Mouse (Mus musculus): ENCODE measurements around the gene Olfr1019. TPM values are rescaled to one million over a fixed set of nuclear protein-coding genes. Genes with fewer than 3 reads are reported as not detected.

Gene Olfr1019
- polyA plus RNA-seq, 1 experiment from 2014 or later, result not detected

Other genes starting within 250 kb of the Olfr1019 start
- gene Olfr1000, start 233.6 kb downstream of the Olfr1019 start, polyA plus RNA-seq (2015; fragmentation: Nextera tagmentation; extraction: Ambion mirVana), result not detected in 2 replicates
- not detected in 2 replicates for gene Olfr1002, start 194.8 kb downstream of the Olfr1019 start, polyA plus RNA-seq (2015; fragmentation: Nextera tagmentation; extraction: Ambion mirVana)
- not detected in 2 replicates for gene Olfr154, start 181.0 kb downstream of the Olfr1019 start, polyA plus RNA-seq (2015; fragmentation: Nextera tagmentation; extraction: Ambion mirVana)
- not detected in 2 replicates for gene Olfr1006, start 166.7 kb downstream of the Olfr1019 start, polyA plus RNA-seq (2015; fragmentation: Nextera tagmentation; extraction: Ambion mirVana)
- not detected in 2 replicates for gene Olfr1008, start 156.1 kb downstream of the Olfr1019 start, polyA plus RNA-seq (2015; fragmentation: Nextera tagmentation; extraction: Ambion mirVana)
- gene Olfr1009, start 130.1 kb downstream of the Olfr1019 start, polyA plus RNA-seq (2015; fragmentation: Nextera tagmentation; extraction: Ambion mirVana), result not detected in 2 replicates
- not detected in 2 replicates for gene Olfr1012, start 82.7 kb downstream of the Olfr1019 start, polyA plus RNA-seq (2015; fragmentation: Nextera tagmentation; extraction: Ambion mirVana)
- gene Olfr1013, start 78.4 kb downstream of the Olfr1019 start, polyA plus RNA-seq (2015; fragmentation: Nextera tagmentation; extraction: Ambion mirVana), result not detected in 2 replicates
- gene Olfr1014, start 72.8 kb downstream of the Olfr1019 start, polyA plus RNA-seq (2015; fragmentation: Nextera tagmentation; extraction: Ambion mirVana), result not detected in 2 replicates
- not detected in 2 replicates for gene Olfr1015, start 63.5 kb downstream of the Olfr1019 start, polyA plus RNA-seq (2015; fragmentation: Nextera tagmentation; extraction: Ambion mirVana)
- not detected in 2 replicates for gene Olfr1016, start 42.9 kb downstream of the Olfr1019 start, polyA plus RNA-seq (2015; fragmentation: Nextera tagmentation; extraction: Ambion mirVana)
- not detected in 2 replicates for gene Olfr1018, start 27.0 kb downstream of the Olfr1019 start, polyA plus RNA-seq (2015; fragmentation: Nextera tagmentation; extraction: Ambion mirVana)
- not detected in 2 replicates for gene Olfr1020, start 1.5 kb upstream of the Olfr1019 start, polyA plus RNA-seq (2015; fragmentation: Nextera tagmentation; extraction: Ambion mirVana)
- gene Olfr1022, start 23.1 kb upstream of the Olfr1019 start, polyA plus RNA-seq (2015; fragmentation: Nextera tagmentation; extraction: Ambion mirVana), result not detected in 2 replicates
- not detected in 2 replicates for gene Olfr1023, start 40.2 kb upstream of the Olfr1019 start, polyA plus RNA-seq (2015; fragmentation: Nextera tagmentation; extraction: Ambion mirVana)
- gene Olfr1024, start 59.6 kb upstream of the Olfr1019 start, polyA plus RNA-seq (2015; fragmentation: Nextera tagmentation; extraction: Ambion mirVana), result not detected in 2 replicates
- not detected in 2 replicates for gene Olfr1025-ps1, start 69.7 kb upstream of the Olfr1019 start, polyA plus RNA-seq (2015; fragmentation: Nextera tagmentation; extraction: Ambion mirVana)
- not detected in 2 replicates for gene Olfr1026, start 76.1 kb upstream of the Olfr1019 start, polyA plus RNA-seq (2015; fragmentation: Nextera tagmentation; extraction: Ambion mirVana)
- gene Olfr1028, start 105.0 kb upstream of the Olfr1019 start, polyA plus RNA-seq (2015; fragmentation: Nextera tagmentation; extraction: Ambion mirVana), result not detected in 2 replicates
- not detected in 2 replicates for gene Olfr1029, start 128.4 kb upstream of the Olfr1019 start, polyA plus RNA-seq (2015; fragmentation: Nextera tagmentation; extraction: Ambion mirVana)
- not detected in 2 replicates for gene Olfr1030, start 133.8 kb upstream of the Olfr1019 start, polyA plus RNA-seq (2015; fragmentation: Nextera tagmentation; extraction: Ambion mirVana)
- gene Olfr1031, start 144.8 kb upstream of the Olfr1019 start, polyA plus RNA-seq (2015; fragmentation: Nextera tagmentation; extraction: Ambion mirVana), result not detected in 2 replicates
- not detected in 2 replicates for gene Olfr1032, start 160.1 kb upstream of the Olfr1019 start, polyA plus RNA-seq (2015; fragmentation: Nextera tagmentation; extraction: Ambion mirVana)
- gene Olfr1033, start 175.2 kb upstream of the Olfr1019 start, polyA plus RNA-seq (2015; fragmentation: Nextera tagmentation; extraction: Ambion mirVana), result 4.9 and 5.4 TPM in 2 replicates
- gene Olfr1034, start 200.4 kb upstream of the Olfr1019 start, polyA plus RNA-seq (2015; fragmentation: Nextera tagmentation; extraction: Ambion mirVana), result 0.06 and 0.09 TPM in 2 replicates
- gene Olfr1036, start 228.5 kb upstream of the Olfr1019 start, polyA plus RNA-seq (2015; fragmentation: Nextera tagmentation; extraction: Ambion mirVana), result not detected in 2 replicates
- not detected in 2 replicates for gene Olfr1037, start 241.9 kb upstream of the Olfr1019 start, polyA plus RNA-seq (2015; fragmentation: Nextera tagmentation; extraction: Ambion mirVana)